Mouse (Mus musculus): Measurements from ENCODE around the gene Kcng1. TPM values are rescaled to one million over a fixed set of nuclear protein-coding genes. Genes with fewer than 3 reads are reported as not detected.

The Kcng1 gene
- polyA plus RNA-seq, 1 experiment: not detected

GRCm38 (mm10) chr2:168245571-168245970 is 36.0 kb downstream of the Kcng1 start:
- Histone ChIP-seq H3K4me3 (ENCODE audit: insufficient read depth, low read depth, low read length) (no peak overlapping the region), H3K4me1 (ENCODE audit: control insufficient read depth, insufficient read depth, insufficient read length, low read length) (no peaks in the 10 kb centered on the region), H3K27ac (replicated peaks; ENCODE audit: low read depth, low read length) (no peak overlapping the region)

GRCm38 (mm10) chr2:168243278-168243677 is 38.3 kb downstream of the Kcng1 start:
- no peaks in the 10 kb centered on the region for H3K4me1 ChIP-seq (ENCODE audit: control insufficient read depth, insufficient read depth, insufficient read length, low read length)
- no peak overlapping the region for H3K4me3 ChIP-seq (ENCODE audit: insufficient read depth, low read depth, low read length)
- no peak overlapping the region for H3K27ac ChIP-seq (replicated peaks; ENCODE audit: low read depth, low read length)

GRCm38 (mm10) chr2:168242841-168243240 is 38.7 kb downstream of the Kcng1 start:
- Histone ChIP-seq H3K4me3 (ENCODE audit: insufficient read depth, low read depth, low read length) (no peak overlapping the region), H3K4me1 (ENCODE audit: control insufficient read depth, insufficient read depth, insufficient read length, low read length) (no peaks in the 10 kb centered on the region), H3K27ac (replicated peaks; ENCODE audit: low read depth, low read length) (no peak overlapping the region)

GRCm38 (mm10) chr2:168238335-168238734 is 43.2 kb downstream of the Kcng1 start:
- Histone ChIP-seq H3K4me3 (ENCODE audit: insufficient read depth, low read depth, low read length) (no peak overlapping the region), H3K27ac (replicated peaks; ENCODE audit: low read depth, low read length) (no peak overlapping the region), H3K4me1 (ENCODE audit: control insufficient read depth, insufficient read depth, insufficient read length, low read length) (no peaks in the 10 kb centered on the region)

DNA sequence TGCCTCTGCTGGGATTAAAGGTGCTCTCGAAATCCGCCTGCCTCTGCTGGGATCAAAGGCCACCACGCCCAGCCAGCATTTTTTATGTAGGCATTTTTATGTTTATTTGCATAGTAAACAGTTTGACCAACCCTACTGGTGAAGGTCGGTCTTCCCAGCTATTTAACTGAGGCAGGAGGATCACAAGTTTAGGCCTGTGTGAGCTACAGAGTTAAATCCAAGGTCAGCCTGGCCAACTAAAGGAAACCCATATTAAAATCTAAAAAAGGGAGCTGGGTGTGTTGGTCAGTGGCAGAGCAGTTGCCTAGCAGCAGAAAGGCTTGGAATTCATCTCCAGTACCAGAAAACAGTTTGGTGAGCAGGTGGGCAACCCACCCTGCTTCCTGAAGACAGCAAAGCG is 48.2 kb downstream of the Kcng1 start:
- H3K4me1 ChIP-seq (ENCODE audit: control insufficient read depth, insufficient read depth, insufficient read length, low read length): no peaks in the 10 kb centered on the region
- no peak overlapping the region for H3K4me3 ChIP-seq (ENCODE audit: insufficient read depth, low read depth, low read length)
- H3K27ac ChIP-seq (replicated peaks; ENCODE audit: low read depth, low read length): no peak overlapping the region

GRCm38 (mm10) chr2:168231471-168231829 is 50.1 kb downstream of the Kcng1 start:
- Histone ChIP-seq H3K4me3 (ENCODE audit: insufficient read depth, low read depth, low read length) (peak overlapping the region; percentile 81), H3K4me1 (ENCODE audit: control insufficient read depth, insufficient read depth, insufficient read length, low read length) (no peaks in the 10 kb centered on the region), H3K27ac (replicated peaks; ENCODE audit: low read depth, low read length) (no peak overlapping the region)

DNA sequence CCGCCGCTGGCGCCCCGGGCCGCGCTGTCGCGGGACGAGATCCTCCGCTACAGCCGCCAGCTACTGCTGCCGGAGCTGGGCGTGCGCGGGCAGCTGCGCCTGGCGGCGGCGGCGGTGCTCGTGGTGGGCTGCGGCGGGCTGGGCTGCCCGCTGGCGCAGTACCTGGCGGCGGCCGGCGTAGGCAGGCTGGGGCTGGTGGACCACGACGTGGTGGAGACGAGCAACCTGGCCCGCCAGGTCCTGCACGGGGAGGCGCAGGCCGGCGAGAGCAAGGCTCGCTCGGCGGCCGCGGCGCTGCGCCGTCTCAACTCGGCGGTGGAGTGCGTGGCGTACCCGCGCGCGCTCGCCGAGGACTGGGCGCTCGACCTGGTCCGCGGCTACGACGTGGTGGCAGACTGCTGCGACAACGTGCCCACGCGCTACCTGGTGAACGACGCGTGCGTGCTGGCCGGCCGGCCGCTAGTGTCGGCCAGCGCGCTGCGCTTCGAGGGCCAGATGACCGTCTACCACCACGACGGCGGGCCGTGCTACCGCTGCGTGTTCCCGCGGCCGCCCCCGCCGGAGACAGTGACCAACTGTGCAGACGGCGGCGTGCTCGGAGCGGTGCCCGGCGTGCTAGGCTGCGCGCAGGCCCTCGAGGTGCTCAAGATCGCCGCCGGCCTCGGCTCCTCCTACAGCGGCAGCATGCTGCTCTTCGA is 50.6 kb downstream of the Kcng1 start:
- H3K4me3 ChIP-seq (ENCODE audit: insufficient read depth, low read depth, low read length): peak overlapping the region; percentile 81
- H3K27ac ChIP-seq (replicated peaks; ENCODE audit: low read depth, low read length): peak overlapping the region; percentile 46
- no peaks in the 10 kb centered on the region for H3K4me1 ChIP-seq (ENCODE audit: control insufficient read depth, insufficient read depth, insufficient read length, low read length)

DNA sequence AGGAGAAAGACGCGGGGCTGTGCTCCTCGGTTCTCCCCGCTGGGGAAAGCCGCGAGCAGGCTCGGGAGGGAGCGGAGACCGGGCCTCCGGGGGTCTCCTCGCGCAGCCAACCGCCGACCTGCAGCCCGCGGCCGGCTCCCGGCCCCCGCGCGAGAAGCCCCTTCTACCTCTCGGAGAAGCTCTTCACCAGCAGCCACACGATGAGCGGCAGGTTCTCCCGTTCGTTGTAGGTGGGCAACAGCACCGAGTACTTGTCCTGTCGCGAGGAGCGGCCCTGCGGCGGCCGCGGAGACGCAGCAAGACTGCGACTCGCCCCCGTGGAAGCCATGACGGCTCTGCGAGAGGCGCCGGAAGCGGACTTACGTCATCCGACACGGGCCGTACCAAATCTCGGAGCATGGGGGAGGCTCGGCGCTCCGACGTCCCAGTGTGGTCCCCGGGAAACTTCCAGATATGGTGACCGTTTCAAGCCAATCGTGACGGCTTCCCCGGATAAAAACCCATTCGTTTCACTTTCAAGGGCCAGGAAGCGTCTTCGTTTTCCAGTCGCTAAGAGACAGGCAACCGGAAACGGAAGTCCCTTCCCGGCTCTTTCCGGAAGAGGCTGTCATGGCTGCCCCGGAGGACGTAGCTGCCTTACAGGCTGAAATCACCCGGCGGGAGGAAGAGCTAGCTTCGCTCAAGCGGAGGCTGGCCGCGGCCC is 51.4 kb downstream of the Kcng1 start, which contains the start of the genes Gm20716, Dpm1 and Mocs3:
Gm20716 (minus strand) TSS at position 339 of the 703 bp plus-strand sequence.
Dpm1 (minus strand) TSS at position 566 of the 703 bp plus-strand sequence.
Mocs3 (plus strand) TSS at position 597 of the 703 bp plus-strand sequence.
- Histone ChIP-seq H3K27ac (replicated peaks; ENCODE audit: low read depth, low read length) (peak within 1 kb of the TSS; percentile 99), H3K4me1 (ENCODE audit: control insufficient read depth, insufficient read depth, insufficient read length, low read length) (no peaks in the 10 kb centered on the region), H3K4me3 (ENCODE audit: insufficient read depth, low read depth, low read length) (peak within 1 kb of the TSS; percentile 81)

GRCm38 (mm10) chr2:168229116-168230025 is 52.2 kb downstream of the Kcng1 start:
- Histone ChIP-seq H3K4me1 (ENCODE audit: control insufficient read depth, insufficient read depth, insufficient read length, low read length) (no peaks in the 10 kb centered on the region), H3K4me3 (ENCODE audit: insufficient read depth, low read depth, low read length) (peak overlapping the region; percentile 81), H3K27ac (replicated peaks; ENCODE audit: low read depth, low read length) (peak overlapping the region; percentile 99)

DNA sequence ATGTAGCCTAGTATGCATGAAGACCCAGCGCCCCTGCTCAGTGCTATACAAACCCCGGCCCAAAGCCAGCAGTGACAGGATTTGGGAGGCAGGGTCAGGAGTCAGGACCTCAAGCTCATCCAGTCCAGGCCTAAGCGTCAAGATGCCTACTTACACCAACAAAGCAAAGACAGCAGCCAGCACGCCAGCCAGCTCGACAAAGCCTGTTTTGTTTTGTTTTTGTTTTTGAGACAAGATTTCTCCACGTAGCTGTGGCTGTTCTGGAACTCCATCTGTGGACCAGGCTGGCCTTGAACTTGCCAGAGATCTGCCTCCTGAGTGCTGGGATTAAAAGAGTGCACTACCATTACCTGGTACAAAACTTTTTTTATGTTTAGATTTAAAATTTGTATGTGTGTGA is 58.2 kb downstream of the Kcng1 start:
- Histone ChIP-seq H3K27ac (replicated peaks; ENCODE audit: low read depth, low read length) (no peak overlapping the region), H3K4me3 (ENCODE audit: insufficient read depth, low read depth, low read length) (no peak overlapping the region), H3K4me1 (ENCODE audit: control insufficient read depth, insufficient read depth, insufficient read length, low read length) (no peaks in the 10 kb centered on the region)

- H3K4me3 ChIP-seq (ENCODE audit: insufficient read depth, low read depth, low read length): no peak overlapping the region
- no peaks in the 10 kb centered on the region for H3K4me1 ChIP-seq (ENCODE audit: control insufficient read depth, insufficient read depth, insufficient read length, low read length)
- H3K27ac ChIP-seq (replicated peaks; ENCODE audit: low read depth, low read length): no peak overlapping the region
These were observed 67.6 kb downstream of the Kcng1 start for GRCm38 (mm10) chr2:168213788-168214397.

Other genes starting within 250 kb of the Kcng1 start
- gene Pard6b, start 200.7 kb downstream of the Kcng1 start, polyA plus RNA-seq (2012; ENCODE audit: insufficient read depth, insufficient read length, missing spikeins): not detected in 2 replicates
- 4.1 and 5.9 TPM in 2 replicates for gene Adnp, start 74.6 kb downstream of the Kcng1 start, polyA plus RNA-seq (2012; ENCODE audit: insufficient read depth, insufficient read length, missing spikeins)
- gene Gm20716, start 51.4 kb downstream of the Kcng1 start, polyA plus RNA-seq (2012; ENCODE audit: insufficient read depth, insufficient read length, missing spikeins): 25.1 and 26.9 TPM in 2 replicates
- gene Dpm1, start 51.1 kb downstream of the Kcng1 start, polyA plus RNA-seq (2012; ENCODE audit: insufficient read depth, insufficient read length, missing spikeins): 125 and 170 TPM in 2 replicates
- gene Mocs3, start 51.1 kb downstream of the Kcng1 start, polyA plus RNA-seq (2012; ENCODE audit: insufficient read depth, insufficient read length, missing spikeins): 4.0 and 5.9 TPM in 2 replicates

Measured in brown adipose tissue, adult 24 weeks (tissue).